Mouse (Mus musculus): ENCODE results near the gene Carmil1. TPM values are rescaled to one million over a fixed set of nuclear protein-coding genes. Genes with fewer than 3 reads are reported as not detected.

Gene Carmil1
- polyA plus RNA-seq, 1 experiment from 2014 or later: 7.5 TPM

DNA sequence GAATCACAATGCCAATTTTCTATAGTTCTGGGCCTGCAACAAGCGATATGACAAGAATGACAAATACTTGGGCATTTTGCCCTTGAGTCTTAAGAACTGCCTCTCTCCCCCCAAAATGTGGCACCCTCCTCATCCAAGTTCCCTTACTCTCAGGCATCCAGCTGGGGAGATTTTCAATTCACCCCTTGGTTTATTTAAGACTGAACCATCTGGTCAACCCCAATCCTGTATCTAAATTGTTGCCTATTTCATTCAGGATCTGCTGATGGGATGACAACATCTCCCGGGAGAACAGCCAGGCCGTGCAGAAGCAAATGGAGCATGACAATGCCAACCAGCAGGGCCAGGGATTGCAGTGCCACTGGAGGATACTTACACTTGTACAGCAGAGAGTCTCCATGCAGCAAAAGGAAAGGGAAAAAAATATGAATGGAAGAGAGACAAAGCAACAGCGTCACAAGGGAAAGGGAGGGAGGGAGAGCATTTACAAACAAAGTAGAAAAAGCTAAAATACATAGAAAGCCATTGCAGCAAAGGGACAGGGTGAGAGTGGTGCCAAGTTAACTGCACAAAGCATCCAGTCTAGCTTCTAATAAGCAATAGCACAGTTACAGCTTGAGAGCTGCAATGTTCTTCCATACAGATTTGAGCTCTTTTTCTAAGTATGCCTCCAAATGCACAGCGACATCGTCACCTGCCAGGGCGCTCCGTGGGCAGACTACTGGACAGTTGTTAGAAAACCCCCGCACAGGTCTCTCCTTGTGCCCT lies 231.1 kb downstream of the Carmil1 start:
- Histone ChIP-seq H3K9ac (ENCODE audit: low read length) (no peak overlapping the region), H3K9me3 (ENCODE audit: control insufficient read depth, low read length) (no peaks in the 10 kb centered on the region), H3K27ac (replicated peaks in 1 of 2; ENCODE audit: control insufficient read depth in 1 of 2, insufficient read depth in 1 of 2, low read depth in 2 of 2, low read length in 2 of 2) (no peak overlapping the region), H3K36me3 (ENCODE audit: control insufficient read depth, insufficient read depth, low read length) (no peaks in the 10 kb centered on the region), H3K4me1 (ENCODE audit: control insufficient read depth in 2 of 2, insufficient read depth in 2 of 2, low read length in 2 of 2) (no peaks in the 10 kb centered on the region; a peak in 1 of 4 replicates), H3K4me2 (ENCODE audit: low read length) (no peak overlapping the region), H3K4me3 (ENCODE audit: control insufficient read depth in 1 of 2, insufficient read depth in 1 of 2, low read depth in 1 of 2, low read length in 2 of 2) (no peak overlapping the region), H3K27me3 (ENCODE audit: control insufficient read depth, insufficient read depth, low read length) (no peaks in the 10 kb centered on the region; the same call in 1 of the 2 replicates)
- no peak for ATAC-seq (ENCODE audit: insufficient number of reproducible peaks, insufficient read depth, low FRiP score, low read depth)
- 82% methylated on average over 9 of the region's 9 CpGs for WGBS

DNA sequence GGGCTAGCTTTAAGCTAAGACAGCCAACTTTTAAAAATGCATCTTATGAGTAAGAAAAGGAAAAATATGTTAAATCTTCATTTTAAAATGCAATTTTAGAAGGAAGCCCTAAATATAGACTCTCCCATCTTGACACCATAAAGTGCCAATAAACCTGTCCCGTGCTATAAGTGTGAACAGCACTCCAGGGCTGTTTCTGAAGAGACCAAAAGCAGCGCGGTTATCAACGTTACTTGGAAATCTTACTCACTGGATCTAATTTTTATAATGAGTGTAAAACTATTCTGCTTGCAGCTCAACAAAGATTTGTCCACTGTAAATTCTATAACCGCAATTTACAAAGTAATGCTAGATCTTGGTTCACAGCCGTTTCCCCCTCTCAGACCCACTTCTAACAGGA lies 232.0 kb downstream of the Carmil1 start:
- Histone ChIP-seq H3K4me2 (ENCODE audit: low read length) (no peak overlapping the region), H3K27ac (replicated peaks in 1 of 2; ENCODE audit: control insufficient read depth in 1 of 2, insufficient read depth in 1 of 2, low read depth in 2 of 2, low read length in 2 of 2) (no peak overlapping the region), H3K27me3 (ENCODE audit: control insufficient read depth, insufficient read depth, low read length) (no peaks in the 10 kb centered on the region; the same call in 1 of the 2 replicates), H3K9me3 (ENCODE audit: control insufficient read depth, low read length) (no peaks in the 10 kb centered on the region), H3K36me3 (ENCODE audit: control insufficient read depth, insufficient read depth, low read length) (no peaks in the 10 kb centered on the region), H3K9ac (ENCODE audit: low read length) (no peak overlapping the region), H3K4me3 (ENCODE audit: control insufficient read depth in 1 of 2, insufficient read depth in 1 of 2, low read depth in 1 of 2, low read length in 2 of 2) (no peak overlapping the region), H3K4me1 (ENCODE audit: control insufficient read depth in 2 of 2, insufficient read depth in 2 of 2, low read length in 2 of 2) (no peaks in the 10 kb centered on the region; a peak in 1 of 4 replicates)
- 68% methylated on average over 6 of the region's 6 CpGs for WGBS
- no peak for ATAC-seq (ENCODE audit: insufficient number of reproducible peaks, insufficient read depth, low FRiP score, low read depth)

GRCm38 (mm10) chr13:24045271-24045670 lies 235.3 kb downstream of the Carmil1 start:
- no peak overlapping the region for H3K4me3 ChIP-seq (ENCODE audit: control insufficient read depth in 1 of 2, insufficient read depth in 1 of 2, low read depth in 1 of 2, low read length in 2 of 2)
- H3K9me3 ChIP-seq (ENCODE audit: control insufficient read depth, low read length): no peaks in the 10 kb centered on the region
- no peak overlapping the region for H3K4me2 ChIP-seq (ENCODE audit: low read length)
- H3K27me3 ChIP-seq (ENCODE audit: control insufficient read depth, insufficient read depth, low read length): no peaks in the 10 kb centered on the region; the same call in 1 of the 2 replicates
- 66% methylated on average over 3 of the region's 3 CpGs for WGBS
- no peaks in the 10 kb centered on the region for H3K36me3 ChIP-seq (ENCODE audit: control insufficient read depth, insufficient read depth, low read length)
- no peaks in the 10 kb centered on the region; a peak in 1 of 4 replicates for H3K4me1 ChIP-seq (ENCODE audit: control insufficient read depth in 2 of 2, insufficient read depth in 2 of 2, low read length in 2 of 2)
- H3K9ac ChIP-seq (ENCODE audit: low read length): no peak overlapping the region
- no peak for ATAC-seq (ENCODE audit: insufficient number of reproducible peaks, insufficient read depth, low FRiP score, low read depth)
- H3K27ac ChIP-seq (replicated peaks in 1 of 2; ENCODE audit: control insufficient read depth in 1 of 2, insufficient read depth in 1 of 2, low read depth in 2 of 2, low read length in 2 of 2): no peak overlapping the region

DNA sequence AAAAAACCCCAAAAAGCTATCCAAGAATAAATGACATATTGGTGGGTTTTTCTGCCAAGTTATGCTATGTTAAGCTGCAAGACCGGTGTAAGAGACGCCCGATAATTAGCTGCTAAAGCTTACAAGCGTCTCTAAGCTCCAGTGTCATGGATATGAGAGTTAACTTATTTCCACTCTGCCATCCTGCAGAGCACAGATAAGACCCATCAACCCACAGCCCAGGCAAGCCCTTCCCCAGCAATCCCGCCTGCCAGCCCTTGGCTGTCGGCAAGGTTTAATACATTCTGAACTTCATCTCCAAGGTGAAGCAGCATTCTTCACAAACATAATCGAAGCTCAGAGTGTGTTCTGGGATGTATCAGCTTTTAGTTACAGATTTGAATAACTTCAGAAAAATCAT lies 240.4 kb downstream of the Carmil1 start:
- no peaks in the 10 kb centered on the region for H3K9me3 ChIP-seq (ENCODE audit: control insufficient read depth, low read length)
- no peaks in the 10 kb centered on the region for H3K4me1 ChIP-seq (ENCODE audit: control insufficient read depth in 2 of 2, insufficient read depth in 2 of 2, low read length in 2 of 2)
- H3K4me3 ChIP-seq (ENCODE audit: control insufficient read depth in 1 of 2, insufficient read depth in 1 of 2, low read depth in 1 of 2, low read length in 2 of 2): no peak overlapping the region
- H3K36me3 ChIP-seq (ENCODE audit: control insufficient read depth, insufficient read depth, low read length): no peaks in the 10 kb centered on the region
- no peak for ATAC-seq (ENCODE audit: insufficient number of reproducible peaks, insufficient read depth, low FRiP score, low read depth)
- WGBS: 45% methylated on average over 7 of the region's 7 CpGs
- no peak overlapping the region for H3K9ac ChIP-seq (ENCODE audit: low read length)
- no peak overlapping the region for H3K27ac ChIP-seq (replicated peaks in 1 of 2; ENCODE audit: control insufficient read depth in 1 of 2, insufficient read depth in 1 of 2, low read depth in 2 of 2, low read length in 2 of 2)
- no peaks in the 10 kb centered on the region for H3K27me3 ChIP-seq (ENCODE audit: control insufficient read depth, insufficient read depth, low read length)
- H3K4me2 ChIP-seq (ENCODE audit: low read length): no peak overlapping the region

DNA sequence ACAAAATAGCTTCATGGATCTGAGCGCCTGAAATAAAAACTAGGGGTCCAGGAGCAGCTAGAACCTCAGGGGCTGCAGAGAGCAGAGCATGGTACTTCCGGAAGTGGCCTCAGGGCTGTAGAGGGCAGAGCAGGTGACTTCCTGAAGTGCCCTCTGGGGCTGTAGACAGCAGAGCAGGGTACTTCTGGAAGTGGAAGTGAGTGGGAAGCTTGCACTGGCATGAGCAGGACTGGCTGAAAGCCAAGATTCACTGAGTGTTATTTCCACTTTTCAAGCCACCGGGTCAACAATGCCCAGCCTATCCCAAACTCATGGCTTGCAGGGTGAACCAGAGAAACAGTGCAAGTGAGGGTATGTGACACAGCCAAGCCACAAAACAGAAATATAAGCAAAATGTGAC lies 243.1 kb downstream of the Carmil1 start:
- Histone ChIP-seq H3K9ac (ENCODE audit: low read length) (no peak overlapping the region), H3K9me3 (ENCODE audit: control insufficient read depth, low read length) (no peaks in the 10 kb centered on the region), H3K36me3 (ENCODE audit: control insufficient read depth, insufficient read depth, low read length) (no peaks in the 10 kb centered on the region), H3K4me3 (ENCODE audit: control insufficient read depth in 1 of 2, insufficient read depth in 1 of 2, low read depth in 1 of 2, low read length in 2 of 2) (no peak overlapping the region), H3K4me2 (ENCODE audit: low read length) (no peak overlapping the region), H3K27ac (replicated peaks in 1 of 2; ENCODE audit: control insufficient read depth in 1 of 2, insufficient read depth in 1 of 2, low read depth in 2 of 2, low read length in 2 of 2) (no peak overlapping the region), H3K27me3 (ENCODE audit: control insufficient read depth, insufficient read depth, low read length) (no peaks in the 10 kb centered on the region), H3K4me1 (ENCODE audit: control insufficient read depth in 2 of 2, insufficient read depth in 2 of 2, low read length in 2 of 2) (no peaks in the 10 kb centered on the region)
- no peak for ATAC-seq (ENCODE audit: insufficient number of reproducible peaks, insufficient read depth, low FRiP score, low read depth)
- 54% methylated on average over 3 of the region's 3 CpGs for WGBS

GRCm38 (mm10) chr13:24036150-24036549 lies 244.4 kb downstream of the Carmil1 start:
- Histone ChIP-seq H3K27ac (replicated peaks in 1 of 2; ENCODE audit: control insufficient read depth in 1 of 2, insufficient read depth in 1 of 2, low read depth in 2 of 2, low read length in 2 of 2) (no peak overlapping the region), H3K9me3 (ENCODE audit: control insufficient read depth, low read length) (no peaks in the 10 kb centered on the region), H3K4me1 (ENCODE audit: control insufficient read depth in 2 of 2, insufficient read depth in 2 of 2, low read length in 2 of 2) (no peaks in the 10 kb centered on the region), H3K36me3 (ENCODE audit: control insufficient read depth, insufficient read depth, low read length) (no peaks in the 10 kb centered on the region), H3K4me2 (ENCODE audit: low read length) (peak overlapping the region; percentile 42), H3K9ac (ENCODE audit: low read length) (no peak overlapping the region), H3K4me3 (ENCODE audit: control insufficient read depth in 1 of 2, insufficient read depth in 1 of 2, low read depth in 1 of 2, low read length in 2 of 2) (no peak overlapping the region), H3K27me3 (ENCODE audit: control insufficient read depth, insufficient read depth, low read length) (no peaks in the 10 kb centered on the region)
- WGBS: 63% methylated on average over 18 of the region's 18 CpGs
- no peak for ATAC-seq (ENCODE audit: insufficient number of reproducible peaks, insufficient read depth, low FRiP score, low read depth)

DNA sequence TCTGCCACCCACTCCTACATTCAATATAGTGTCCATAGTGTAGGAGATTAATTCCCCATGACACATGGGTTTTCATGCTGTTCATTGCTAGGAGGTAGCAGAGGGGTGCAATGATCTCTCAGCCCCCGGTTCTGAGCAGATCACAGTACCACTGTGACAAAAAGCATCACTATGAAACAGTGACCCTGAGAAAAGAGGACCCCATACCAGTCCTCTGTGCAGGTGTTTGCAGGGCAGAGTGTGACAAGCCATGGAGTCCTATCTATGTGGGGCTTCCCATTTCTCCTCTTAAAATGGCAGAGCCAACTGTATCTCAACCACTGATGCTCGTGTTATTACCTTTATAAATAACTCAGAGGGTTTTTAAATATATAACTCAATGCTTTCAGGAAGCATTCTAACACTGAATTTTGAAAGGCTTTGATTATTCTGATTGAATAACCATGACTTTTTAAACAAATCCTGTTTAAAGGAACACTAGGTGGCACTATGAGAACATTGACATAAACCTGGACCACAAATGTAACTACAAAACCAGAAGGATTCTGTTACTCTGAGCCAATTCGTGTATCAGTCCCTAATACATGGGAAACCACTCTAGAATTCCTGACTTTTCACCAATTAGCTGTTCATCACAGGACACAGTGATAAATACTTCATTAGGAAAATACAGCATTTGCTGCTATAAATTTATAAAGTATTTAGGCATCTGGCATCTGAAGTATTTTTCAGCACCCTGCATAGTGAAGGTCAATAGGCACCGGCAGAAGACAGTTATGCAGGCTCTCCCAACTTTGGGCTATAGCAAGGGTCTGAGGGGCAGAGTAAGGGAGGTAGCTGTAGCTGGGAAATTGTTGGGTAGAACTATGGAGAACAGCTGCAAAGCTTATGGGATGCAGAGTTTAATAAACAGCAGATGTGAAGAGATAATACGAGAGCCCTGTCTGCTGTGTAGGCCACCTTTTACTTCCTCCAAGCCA lies 253.1 kb downstream of the Carmil1 start:
- no peak for ATAC-seq (ENCODE audit: insufficient number of reproducible peaks, insufficient read depth, low FRiP score, low read depth)
- Histone ChIP-seq H3K9me3 (ENCODE audit: control insufficient read depth, low read length) (no peaks in the 10 kb centered on the region), H3K27ac (replicated peaks in 1 of 2; ENCODE audit: control insufficient read depth in 1 of 2, insufficient read depth in 1 of 2, low read depth in 2 of 2, low read length in 2 of 2) (no peak overlapping the region), H3K36me3 (ENCODE audit: control insufficient read depth, insufficient read depth, low read length) (no peaks in the 10 kb centered on the region), H3K27me3 (ENCODE audit: control insufficient read depth, insufficient read depth, low read length) (no peaks in the 10 kb centered on the region; the same call in 1 of the 2 replicates), H3K4me2 (ENCODE audit: low read length) (no peak overlapping the region), H3K4me3 (ENCODE audit: control insufficient read depth in 1 of 2, insufficient read depth in 1 of 2, low read depth in 1 of 2, low read length in 2 of 2) (no peak overlapping the region), H3K9ac (ENCODE audit: low read length) (no peak overlapping the region), H3K4me1 (ENCODE audit: control insufficient read depth in 2 of 2, insufficient read depth in 2 of 2, low read length in 2 of 2) (no peaks in the 10 kb centered on the region)
- 52% methylated on average over 5 of the region's 5 CpGs for WGBS
